Mouse (Mus musculus) lung, postnatal 0 days (tissue): Measurements from ENCODE around the gene Nop14.

ENCODE experiments used
- CTCF ChIP-seq: IDR thresholded peaks from 2 replicates; pipeline ENCODE4 v1.5.1; 2016; ENCODE audit warnings: antibody characterized with exemption, mild to moderate bottlenecking
- EP300 ChIP-seq: IDR thresholded peaks from 2 replicates; pipeline ENCODE4 v1.6.1; 2016; ENCODE audit warnings: antibody characterized with exemption, mild to moderate bottlenecking, control low read depth

DNA sequence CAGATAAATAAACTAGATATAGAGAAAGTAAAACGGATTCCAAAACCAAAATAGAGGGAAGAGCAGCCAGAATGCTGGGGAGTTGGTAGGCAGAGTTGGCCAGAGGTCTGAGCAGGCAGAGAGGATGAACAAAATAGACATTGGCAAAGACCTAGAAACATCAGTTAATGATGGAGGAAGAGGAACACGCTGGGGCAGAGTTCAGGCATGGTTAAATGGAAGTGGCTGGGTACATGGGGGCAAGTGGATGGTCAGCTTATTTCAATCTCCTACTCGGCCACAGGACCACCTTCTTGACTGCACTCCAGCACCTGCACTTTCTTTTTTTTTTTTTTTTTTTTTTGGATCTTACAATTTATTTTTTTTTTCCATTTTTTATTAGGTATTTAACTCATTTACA lies 18.0 kb downstream of the Nop14 start:
- TF ChIP-seq CTCF: no peak
- TF ChIP-seq EP300: no peak
